Mouse (Mus musculus): ENCODE measurements at regions not wholly inside any gene's neighbourhood (a gene's known extent, or its start where the extent isn't known, plus 50 kb on each side); places are given as distances from the start of the nearest gene placed in this dataset.

- Histone ChIP-seq H3K36me3 (no peaks in the 10 kb centered on the region), H3K27me3 (no peaks in the 10 kb centered on the region), H3K9me3 (replicated peaks) (no peaks in the 10 kb centered on the region), H3K4me2 (replicated peaks) (peak overlapping the region; percentile 24), H3K27ac (replicated peaks) (no peak overlapping the region), H3K9ac (no peak overlapping the region), H3K4me1 (peaks cover 20% of the 10 kb centered on the region), H3K4me3 (replicated peaks) (no peak overlapping the region)
- WGBS = 39% methylated on average over 19 of the region's 19 CpGs
- ATAC-seq (ENCODE audit: insufficient number of reproducible peaks, low FRiP score, low TSS enrichment, low read depth) = peak; percentile 47; the same call in 1 of the 2 replicates
These were observed 124.6 kb upstream of the Igfbp7 start for GRCm38 (mm10) chr5:77532261-77533015.

- Histone ChIP-seq H3K4me3 (replicated peaks) (no peak overlapping the region), H3K4me2 (replicated peaks) (no peak overlapping the region), H3K27ac (replicated peaks) (no peak overlapping the region), H3K4me1 (peaks cover 20% of the 10 kb centered on the region), H3K9ac (no peak overlapping the region), H3K36me3 (no peaks in the 10 kb centered on the region), H3K9me3 (replicated peaks) (no peaks in the 10 kb centered on the region), H3K27me3 (no peaks in the 10 kb centered on the region)
- 71% methylated on average over 7 of the region's 7 CpGs for WGBS
- no peak for ATAC-seq (ENCODE audit: insufficient number of reproducible peaks, low FRiP score, low TSS enrichment, low read depth)
These were observed 122.5 kb upstream of the Igfbp7 start for GRCm38 (mm10) chr5:77530376-77530775.

GRCm38 (mm10) chr5:77517252-77517651 is 109.4 kb upstream of the Igfbp7 start:
- WGBS = 67% methylated on average over 4 of the region's 4 CpGs

GRCm38 (mm10) chr5:77515448-77515847 is 107.6 kb upstream of the Igfbp7 start:
- H3K27me3 ChIP-seq = no peaks in the 10 kb centered on the region
- no peaks in the 10 kb centered on the region for H3K9me3 ChIP-seq (replicated peaks)
- 72% methylated on average over 7 of the region's 7 CpGs for whole genome bisulfite sequencing
- H3K27ac ChIP-seq (replicated peaks) = no peak overlapping the region
- no peak for ATAC-seq (ENCODE audit: insufficient number of reproducible peaks, low FRiP score, low TSS enrichment, low read depth)
- no peak overlapping the region for H3K4me3 ChIP-seq (replicated peaks)
- no peak overlapping the region for H3K4me2 ChIP-seq (replicated peaks)
- H3K4me1 ChIP-seq = no peaks in the 10 kb centered on the region
- no peak overlapping the region for H3K9ac ChIP-seq
- H3K36me3 ChIP-seq = no peaks in the 10 kb centered on the region

More at GRCm38 (mm10) chr5:77517252-77517651, 109.4 kb upstream of the Igfbp7 start:
- H3K4me1 ChIP-seq = no peaks in the 10 kb centered on the region
- H3K9ac ChIP-seq = no peak overlapping the region
- H3K27ac ChIP-seq (replicated peaks) = no peak overlapping the region
- no peak overlapping the region for H3K4me3 ChIP-seq (replicated peaks)
- H3K9me3 ChIP-seq (replicated peaks) = no peaks in the 10 kb centered on the region
- no peaks in the 10 kb centered on the region for H3K27me3 ChIP-seq
- no peak overlapping the region for H3K4me2 ChIP-seq (replicated peaks)
- H3K36me3 ChIP-seq = no peaks in the 10 kb centered on the region
- 0 out of 2 replicates have a peak, but pooled peaks have one; percentile 34 for ATAC-seq (ENCODE audit: insufficient number of reproducible peaks, low FRiP score, low TSS enrichment, low read depth)

GRCm38 (mm10) chr5:77502684-77503083 is 94.8 kb upstream of the Igfbp7 start:
- H3K4me3 ChIP-seq (replicated peaks) = no peak overlapping the region
- no peaks in the 10 kb centered on the region for H3K27me3 ChIP-seq
- H3K9me3 ChIP-seq (replicated peaks) = no peaks in the 10 kb centered on the region
- no peak for ATAC-seq (ENCODE audit: insufficient number of reproducible peaks, low FRiP score, low TSS enrichment, low read depth)
- WGBS = 40% methylated on average over 5 of the region's 5 CpGs
- H3K9ac ChIP-seq = no peak overlapping the region
- no peak overlapping the region for H3K4me2 ChIP-seq (replicated peaks)
- no peaks in the 10 kb centered on the region for H3K36me3 ChIP-seq
- H3K27ac ChIP-seq (replicated peaks) = no peak overlapping the region
- H3K4me1 ChIP-seq = no peaks in the 10 kb centered on the region

GRCm38 (mm10) chr5:77499949-77500460 is 92.2 kb upstream of the Igfbp7 start:
- no peak for ATAC-seq (ENCODE audit: insufficient number of reproducible peaks, low FRiP score, low TSS enrichment, low read depth)
- Histone ChIP-seq H3K4me2 (replicated peaks) (no peak overlapping the region), H3K4me1 (no peaks in the 10 kb centered on the region), H3K27me3 (no peaks in the 10 kb centered on the region), H3K36me3 (no peaks in the 10 kb centered on the region), H3K27ac (replicated peaks) (no peak overlapping the region), H3K4me3 (replicated peaks) (no peak overlapping the region), H3K9ac (no peak overlapping the region), H3K9me3 (replicated peaks) (no peaks in the 10 kb centered on the region)
- WGBS = 69% methylated on average over 5 of the region's 5 CpGs

GRCm38 (mm10) chr5:77494601-77495000 is 86.8 kb upstream of the Igfbp7 start:
- Histone ChIP-seq H3K27ac (replicated peaks) (no peak overlapping the region), H3K27me3 (no peaks in the 10 kb centered on the region), H3K36me3 (no peaks in the 10 kb centered on the region), H3K4me3 (replicated peaks) (no peak overlapping the region), H3K9ac (no peak overlapping the region), H3K9me3 (replicated peaks) (no peaks in the 10 kb centered on the region), H3K4me1 (no peaks in the 10 kb centered on the region), H3K4me2 (replicated peaks) (no peak overlapping the region)
- 64% methylated on average over 1 of the region's 1 CpGs for WGBS
- ATAC-seq (ENCODE audit: insufficient number of reproducible peaks, low FRiP score, low TSS enrichment, low read depth) = no peak

- H3K27ac ChIP-seq (replicated peaks) = no peak overlapping the region
- no peak overlapping the region for H3K4me3 ChIP-seq (replicated peaks)
- WGBS = 43% methylated on average over 5 of the region's 5 CpGs
- no peak overlapping the region for H3K9ac ChIP-seq
- no peaks in the 10 kb centered on the region for H3K9me3 ChIP-seq (replicated peaks)
- peaks cover 11% of the 10 kb centered on the region for H3K4me1 ChIP-seq
- H3K27me3 ChIP-seq = no peaks in the 10 kb centered on the region
- no peak for ATAC-seq (ENCODE audit: insufficient number of reproducible peaks, low FRiP score, low TSS enrichment, low read depth)
- no peak overlapping the region for H3K4me2 ChIP-seq (replicated peaks)
- no peaks in the 10 kb centered on the region for H3K36me3 ChIP-seq
These were observed 81.1 kb upstream of the Igfbp7 start for GRCm38 (mm10) chr5:77488969-77489368.

GRCm38 (mm10) chr5:77487837-77488827 is 80.3 kb upstream of the Igfbp7 start:
- Histone ChIP-seq H3K4me1 (peaks cover 11% of the 10 kb centered on the region), H3K4me3 (replicated peaks) (peak overlapping the region; percentile 7), H3K27me3 (no peaks in the 10 kb centered on the region), H3K9ac (no peak overlapping the region), H3K36me3 (no peaks in the 10 kb centered on the region), H3K27ac (replicated peaks) (0 out of 2 replicates have a peak overlapping the region, but pooled peaks have one; percentile 34), H3K9me3 (replicated peaks) (no peaks in the 10 kb centered on the region), H3K4me2 (replicated peaks) (peak overlapping the region; percentile 43)
- 10% methylated on average over 19 of the region's 19 CpGs for WGBS
- peak; percentile 52 for ATAC-seq (ENCODE audit: insufficient number of reproducible peaks, low FRiP score, low TSS enrichment, low read depth)

GRCm38 (mm10) chr5:77483053-77483717 is 75.3 kb upstream of the Igfbp7 start:
- H3K9me3 ChIP-seq (replicated peaks) = no peaks in the 10 kb centered on the region
- peaks cover 6% of the 10 kb centered on the region for H3K4me1 ChIP-seq
- no peaks in the 10 kb centered on the region for H3K36me3 ChIP-seq
- 89% methylated on average over 9 of the region's 9 CpGs for WGBS
- no peak overlapping the region for H3K27ac ChIP-seq (replicated peaks)
- no peak overlapping the region for H3K9ac ChIP-seq
- H3K27me3 ChIP-seq = no peaks in the 10 kb centered on the region
- H3K4me3 ChIP-seq (replicated peaks) = no peak overlapping the region
- no peak for ATAC-seq (ENCODE audit: insufficient number of reproducible peaks, low FRiP score, low TSS enrichment, low read depth)
- H3K4me2 ChIP-seq (replicated peaks) = no peak overlapping the region

GRCm38 (mm10) chr5:77481811-77482210 is 74.0 kb upstream of the Igfbp7 start:
- H3K4me3 ChIP-seq (replicated peaks) = no peak overlapping the region
- no peak overlapping the region for H3K27ac ChIP-seq (replicated peaks)
- no peaks in the 10 kb centered on the region for H3K27me3 ChIP-seq
- H3K9me3 ChIP-seq (replicated peaks) = no peaks in the 10 kb centered on the region
- no peak for ATAC-seq (ENCODE audit: insufficient number of reproducible peaks, low FRiP score, low TSS enrichment, low read depth)
- WGBS = 60% methylated on average over 1 of the region's 1 CpGs
- H3K4me2 ChIP-seq (replicated peaks) = no peak overlapping the region
- no peak overlapping the region for H3K9ac ChIP-seq
- no peaks in the 10 kb centered on the region for H3K4me1 ChIP-seq
- H3K36me3 ChIP-seq = no peaks in the 10 kb centered on the region
